Mouse (Mus musculus) megakaryocyte-erythroid progenitor cell, adult 5-6 weeks (primary cell): ENCODE results near the gene Mfn1. TPM values are rescaled to one million over a fixed set of nuclear protein-coding genes. Genes with fewer than 3 reads are reported as not detected.

ENCODE experiments used
- ATAC-seq: replicated peaks from 2 replicates; pipeline ENCODE4 v1.8.0; 2016; ENCODE audit warnings: mild to moderate bottlenecking, inconsistent platforms; ENCODE audit not compliant: severe bottlenecking, poor library complexity, low FRiP score, low TSS enrichment
- total RNA-seq, 2 experiments: library from RNA; stranded (forward) in 1 of 2; stranded (reverse) in 1 of 2; fragments of 200-1000, 215-1000 nt in 1 of 2; fragments of >200 nt in 1 of 2; fragmentation: Nextera tagmentation in 1 of 2; gene quantifications; 2 replicates each; pipeline ENCODE4 v1.2.3; 2014 to 2017

Mfn1 gene
- total RNA-seq, 2 experiments from 2014 or later = 35.6 to 79.6 TPM

- ATAC-seq = peak; percentile 62
Measured at GRCm38 (mm10) chr3:32509496-32510374, 19.5 kb upstream of the Mfn1 start, which contains the start of gene Zfp639. Zfp639 (plus strand) TSS chr3:32510259.

DNA sequence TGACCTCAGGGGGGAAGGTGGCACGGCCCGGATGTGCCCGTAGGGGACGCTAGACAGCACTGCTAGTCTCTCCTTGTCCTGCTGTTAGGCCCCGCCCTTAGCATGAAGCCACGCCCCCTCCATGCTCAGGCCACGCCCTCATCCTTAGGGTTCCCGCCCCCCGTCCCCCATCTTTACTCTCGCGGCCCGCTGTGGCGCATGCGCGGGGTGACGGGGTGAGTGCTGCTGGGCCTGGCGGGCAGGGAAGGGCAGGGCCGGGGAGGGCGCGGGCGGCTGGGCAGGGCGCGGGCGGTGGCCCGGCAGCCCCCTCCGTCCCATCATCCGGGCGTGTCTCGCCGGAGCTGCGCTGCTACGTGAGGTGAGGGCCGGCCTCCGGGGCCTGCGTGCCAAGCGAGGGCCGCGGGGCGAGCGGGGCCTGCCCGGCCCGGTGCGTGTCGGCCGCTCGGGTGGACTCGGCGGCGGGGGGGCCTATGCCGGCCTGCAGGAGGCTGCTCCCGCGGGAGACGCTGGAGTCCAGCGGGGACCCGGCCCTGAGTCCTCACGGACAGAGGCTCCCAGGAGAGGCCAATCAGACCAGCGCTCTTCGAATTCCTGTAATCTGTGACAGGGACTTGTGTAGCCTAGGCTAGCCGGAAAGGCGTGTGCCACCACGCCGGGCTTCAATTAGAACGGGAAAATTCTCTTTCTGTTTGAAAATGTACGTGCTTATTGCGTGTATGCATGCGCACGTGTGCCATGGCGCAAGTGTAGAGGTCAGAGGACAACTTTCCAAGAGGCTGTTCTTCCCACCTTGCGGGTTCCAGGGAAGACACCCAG is 18.7 kb upstream of the Mfn1 start:
- peak; percentile 72 for ATAC-seq

DNA sequence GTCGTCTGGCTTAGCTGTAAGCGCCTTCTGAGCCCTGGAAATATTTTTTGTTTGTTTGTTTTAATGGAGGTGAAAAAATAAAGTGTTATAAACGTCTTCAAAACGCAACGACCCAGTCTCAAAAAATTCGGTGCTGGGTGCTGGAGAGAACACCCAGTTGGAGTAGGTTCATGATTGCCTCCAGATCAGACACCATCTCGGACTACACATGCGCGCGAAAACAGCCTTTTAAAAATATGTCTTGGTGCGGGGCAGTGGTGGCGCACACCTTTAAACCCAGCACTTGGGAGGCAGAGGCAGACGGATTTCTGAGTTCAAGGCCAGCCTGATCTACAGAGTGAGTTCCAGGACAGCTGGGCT is 18.1 kb upstream of the Mfn1 start:
- ATAC-seq = no peak

DNA sequence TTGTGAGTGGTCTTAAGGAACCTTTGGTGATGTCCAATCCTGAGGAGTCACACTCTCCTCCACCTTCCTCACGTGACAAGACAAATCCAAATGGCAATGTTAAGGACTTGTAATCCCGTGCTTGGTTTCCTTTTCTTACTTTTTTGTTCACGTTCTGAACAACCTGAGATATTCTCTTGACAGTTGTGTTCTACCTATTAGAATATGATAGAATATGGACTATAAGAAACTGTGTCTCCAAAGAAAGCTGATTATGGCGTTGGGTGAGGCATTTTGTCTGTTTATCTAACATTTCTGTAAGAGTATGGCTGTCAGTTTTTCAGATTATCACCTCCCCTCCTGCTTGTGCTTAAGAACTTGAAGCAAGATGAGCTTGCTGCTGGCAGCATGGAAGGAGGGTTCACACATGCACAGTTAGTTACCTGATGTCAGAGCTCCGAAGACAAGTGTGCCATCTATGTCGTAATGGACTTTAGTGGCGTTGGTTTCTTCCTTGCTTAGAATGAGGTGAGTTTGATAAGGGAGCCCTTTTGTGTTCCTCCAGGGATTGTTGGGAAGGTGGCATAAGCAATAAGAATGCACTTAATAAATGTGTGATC is 16.5 kb upstream of the Mfn1 start:
- peak; percentile 20 for ATAC-seq

DNA sequence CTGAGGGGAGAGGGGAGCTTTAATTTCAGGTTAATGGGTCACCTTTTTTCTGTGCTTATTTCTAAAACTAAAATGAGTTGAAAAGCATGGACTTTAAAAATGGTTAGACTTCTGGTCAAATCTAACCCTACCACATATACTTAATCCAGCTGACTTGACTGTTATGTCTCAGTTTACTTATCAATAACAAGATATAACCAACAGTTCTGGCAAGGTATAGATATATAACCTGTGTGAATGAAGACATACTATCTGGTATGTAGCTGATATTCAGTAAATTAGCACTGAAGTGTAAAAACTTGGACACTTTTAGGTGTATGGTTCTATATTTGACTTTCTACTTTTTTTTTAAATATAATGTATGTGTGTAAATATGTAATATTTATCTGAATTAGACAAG is 15.7 kb upstream of the Mfn1 start:
- no peak for ATAC-seq

DNA sequence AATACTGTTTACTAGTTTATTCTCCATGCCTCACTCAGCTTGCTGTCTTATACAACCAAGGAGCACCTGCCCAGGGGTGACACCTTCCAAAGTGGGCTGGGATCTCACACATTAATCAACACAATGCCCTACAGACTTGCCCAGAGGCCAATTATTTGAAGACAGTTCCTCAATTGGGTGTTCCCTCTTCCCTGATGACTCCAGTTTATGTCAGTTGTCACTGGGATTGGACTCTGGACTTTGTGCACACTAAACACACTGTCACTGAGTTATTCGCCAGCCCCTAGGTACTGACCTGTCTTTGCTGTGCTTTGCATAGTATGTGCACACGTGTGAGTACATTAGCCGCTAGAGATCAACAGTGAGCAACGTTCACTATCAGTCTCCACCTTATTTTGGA is 2.1 kb upstream of the Mfn1 start:
- no peak for ATAC-seq

- ATAC-seq = no peak
Measured at GRCm38 (mm10) chr3:32530041-32530440, 776 bp downstream of the Mfn1 start.

GRCm38 (mm10) chr3:32535692-32536091 is 6.4 kb downstream of the Mfn1 start:
- ATAC-seq = peak; percentile 84

GRCm38 (mm10) chr3:32537556-32537955 is 8.3 kb downstream of the Mfn1 start:
- no peak for ATAC-seq

DNA sequence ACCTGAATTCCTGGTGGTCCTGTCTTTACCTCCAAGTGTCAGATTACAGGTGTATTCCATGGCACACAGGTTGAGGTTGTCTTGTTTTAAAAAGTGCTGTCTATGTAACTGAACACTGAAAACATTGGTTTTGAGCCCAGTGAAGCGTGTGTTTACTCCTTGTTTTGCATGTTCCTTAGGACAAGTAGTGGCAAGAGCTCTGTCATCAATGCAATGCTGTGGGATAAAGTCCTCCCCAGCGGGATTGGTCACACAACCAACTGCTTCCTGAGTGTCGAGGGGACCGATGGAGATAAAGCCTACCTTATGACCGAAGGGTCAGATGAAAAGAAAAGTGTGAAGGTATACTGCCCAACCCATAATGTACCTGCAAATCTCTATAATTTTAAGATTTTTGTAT is 8.8 kb downstream of the Mfn1 start:
- no peak for ATAC-seq

DNA sequence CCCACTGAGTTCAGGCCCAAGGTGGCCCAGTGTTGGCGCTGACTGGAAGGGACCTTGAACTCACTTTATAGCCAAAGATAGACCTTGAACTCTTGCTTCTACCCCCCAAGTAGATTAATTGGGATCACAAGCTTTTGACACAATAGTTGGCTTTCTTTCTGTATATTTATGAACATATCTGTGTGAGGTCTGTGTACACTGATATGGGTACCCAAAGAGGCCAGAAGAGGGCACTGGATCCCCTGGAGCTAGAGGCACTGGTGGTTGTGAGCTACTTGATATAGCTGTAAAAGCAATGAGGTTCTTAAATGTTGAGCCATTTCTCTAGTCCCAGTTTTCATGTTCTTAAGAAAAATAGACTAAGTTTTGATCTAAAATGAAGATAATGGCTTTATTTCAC is 23.8 kb downstream of the Mfn1 start:
- peak; percentile 83 for ATAC-seq

DNA sequence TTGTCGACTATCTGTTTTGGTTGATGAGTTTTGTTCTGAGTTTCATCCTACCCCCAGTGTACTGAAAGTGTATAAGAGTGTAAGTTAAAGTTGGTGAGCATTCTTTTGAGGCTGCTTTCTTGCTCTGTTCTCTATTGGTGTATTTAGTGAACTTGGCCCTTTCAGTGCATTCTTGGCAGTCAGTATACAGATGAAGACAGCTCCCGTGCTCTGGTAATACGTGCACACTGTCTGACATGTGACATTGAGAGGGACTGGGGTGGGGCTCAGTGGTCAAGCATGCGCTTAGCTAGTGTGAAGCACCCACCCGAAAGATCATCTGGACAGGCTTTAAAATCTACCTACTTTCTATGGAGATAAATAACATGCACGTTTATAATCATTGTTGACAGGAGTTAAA is 34.1 kb downstream of the Mfn1 start:
- no peak for ATAC-seq

DNA sequence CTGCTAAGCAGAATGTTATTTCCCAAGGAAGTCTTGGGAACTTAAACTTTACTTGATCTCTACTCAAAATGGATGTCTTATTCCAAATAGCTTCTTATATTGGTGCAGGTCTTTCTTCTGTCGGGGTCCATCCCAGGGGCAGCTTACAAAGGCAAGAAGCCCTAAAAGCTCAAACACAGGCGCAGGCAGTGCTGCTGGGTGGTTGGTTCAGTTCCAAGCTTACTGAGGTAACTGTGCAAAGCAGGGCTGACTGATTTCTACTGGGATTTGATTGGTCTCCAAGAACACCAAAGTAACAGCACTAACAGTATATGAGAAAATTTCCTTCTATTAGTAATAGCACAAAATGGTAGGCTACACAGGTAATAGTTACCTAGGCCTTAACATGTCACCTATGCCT is 43.8 kb downstream of the Mfn1 start:
- no peak for ATAC-seq

- no peak for ATAC-seq
Measured at GRCm38 (mm10) chr3:32573881-32574280, 44.6 kb downstream of the Mfn1 start.

DNA sequence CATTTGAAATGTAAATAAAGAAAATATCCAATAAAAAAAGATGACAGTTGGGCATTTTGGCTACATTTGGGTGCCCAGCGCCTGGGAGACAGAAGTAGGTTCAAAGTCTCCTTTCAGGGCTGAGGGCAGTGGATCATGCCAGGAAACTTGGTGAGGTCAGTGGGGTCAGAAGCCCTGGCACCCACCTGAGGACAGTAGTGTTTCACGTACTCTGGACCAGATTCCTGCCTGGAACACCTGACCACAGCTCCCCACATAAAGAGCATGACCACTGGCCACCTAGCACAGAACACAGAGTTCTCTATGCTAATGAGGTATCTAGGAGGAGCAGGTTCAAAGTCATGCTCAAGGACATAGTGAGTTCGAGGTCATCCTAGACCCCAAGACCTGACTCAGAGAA is 45.9 kb downstream of the Mfn1 start:
- ATAC-seq = no peak

DNA sequence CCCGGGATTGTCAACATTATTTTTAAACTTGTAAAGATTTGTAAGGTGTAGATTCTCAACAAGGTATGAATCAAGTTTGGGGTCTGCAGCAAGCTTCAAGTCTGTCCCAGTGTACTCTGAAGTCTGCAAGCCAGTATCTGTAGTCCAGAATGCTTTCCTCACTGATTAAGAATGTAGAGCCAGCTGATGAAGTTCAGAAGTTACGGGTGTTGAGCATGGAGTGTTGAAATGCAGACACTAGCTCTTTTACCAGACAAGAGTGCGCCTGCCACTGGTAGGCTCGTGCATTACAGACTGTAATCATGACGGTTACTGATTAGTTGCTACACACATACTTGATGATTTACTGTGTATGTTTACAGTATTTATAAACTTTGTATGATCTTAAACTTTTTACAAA is 49.5 kb downstream of the Mfn1 start:
- no peak for ATAC-seq

- ATAC-seq = no peak
Measured at GRCm38 (mm10) chr3:32580738-32581137, 51.5 kb downstream of the Mfn1 start.

GRCm38 (mm10) chr3:32581911-32582310 is 52.6 kb downstream of the Mfn1 start:
- no peak for ATAC-seq

- ATAC-seq = no peak
Measured at GRCm38 (mm10) chr3:32583489-32583888, 54.2 kb downstream of the Mfn1 start.

DNA sequence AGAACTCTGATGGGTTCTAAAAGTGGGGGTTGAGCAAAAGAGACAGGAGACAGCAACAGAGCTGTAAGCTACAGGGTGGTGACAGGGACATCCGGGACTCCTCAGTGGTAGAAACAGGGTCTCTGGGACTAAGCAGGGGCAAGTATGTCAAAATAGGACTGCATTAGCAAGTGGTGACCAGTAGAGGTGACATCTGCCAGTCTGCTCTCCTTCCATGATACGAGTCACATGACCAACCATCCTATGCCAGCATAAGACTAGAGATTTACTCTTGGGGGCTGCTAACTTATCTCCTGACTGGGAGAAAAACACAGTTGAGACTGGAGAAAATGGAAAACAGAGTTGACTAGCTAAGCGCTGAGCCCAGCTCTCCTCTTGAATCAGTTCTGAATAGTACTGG is 57.0 kb downstream of the Mfn1 start:
- ATAC-seq = 0 out of 2 replicates have a peak, but pooled peaks have one; percentile 33
